Mouse (Mus musculus) G1E-ER4 (cell line): ENCODE measurements at regions not wholly inside any gene's neighbourhood (a gene's known extent, or its start where the extent isn't known, plus 50 kb on each side); places are given as distances from the start of the nearest gene placed in this dataset.

Experiments used
- GATA1 ChIP-seq: IDR thresholded peaks from one replicate; pipeline ENCODE4 v1.8.0; 2012; ENCODE audit warnings: low read length, inconsistent platforms

DNA sequence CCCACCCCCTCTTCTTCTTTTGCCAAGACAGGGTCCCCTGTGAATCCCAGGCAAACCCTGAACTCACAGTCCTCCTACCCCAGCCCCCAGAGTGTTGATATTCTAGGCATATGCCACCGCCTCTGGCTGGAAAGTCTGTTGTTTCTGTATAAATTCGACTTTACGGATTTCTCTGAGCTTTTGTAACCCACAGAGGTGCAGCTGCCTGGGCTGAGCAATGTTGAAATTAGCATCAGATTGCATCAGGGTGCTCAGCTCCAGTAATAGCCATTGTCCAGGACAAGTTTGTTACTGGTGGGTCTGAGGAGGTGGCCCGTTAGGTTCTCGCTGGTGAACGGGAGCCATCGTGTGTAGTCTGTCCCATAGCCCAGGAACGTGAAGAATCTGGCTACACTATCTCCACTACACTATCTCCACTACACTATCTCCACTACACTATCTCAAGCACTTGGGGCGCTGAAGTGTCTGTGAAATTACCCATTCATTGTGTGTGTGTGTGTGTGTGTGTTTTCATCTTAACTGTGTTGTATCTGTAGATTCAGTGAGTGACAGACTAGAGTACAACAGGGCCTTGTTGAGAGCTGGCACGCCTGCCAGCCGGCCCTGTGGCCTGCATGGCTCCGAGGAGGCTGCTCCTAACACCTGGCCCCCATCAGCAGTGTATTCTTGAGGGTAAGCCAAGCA is 92.4 kb upstream of the Hnrnpk start:
- TF ChIP-seq GATA1 = no peak

DNA sequence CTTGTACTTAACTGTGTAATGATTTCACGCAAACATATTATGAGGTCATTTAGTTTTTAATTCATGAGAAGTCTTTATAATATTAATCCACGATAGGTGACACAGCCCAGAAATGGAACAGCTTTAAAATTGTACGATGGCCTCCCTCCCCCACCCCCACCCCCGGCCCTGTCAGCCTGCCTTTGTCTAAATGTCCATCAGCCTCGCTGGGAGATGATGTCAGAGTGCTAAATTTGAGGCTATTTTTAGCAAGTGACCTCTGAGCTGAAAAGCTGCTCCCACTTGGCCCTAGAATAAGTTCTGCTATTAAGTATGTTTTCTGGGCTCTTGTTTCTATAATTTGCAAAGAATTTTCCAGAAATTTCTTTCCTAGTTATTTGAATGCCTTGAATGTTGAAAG is 91.6 kb upstream of the Hnrnpk start:
- no peak for TF ChIP-seq GATA1

DNA sequence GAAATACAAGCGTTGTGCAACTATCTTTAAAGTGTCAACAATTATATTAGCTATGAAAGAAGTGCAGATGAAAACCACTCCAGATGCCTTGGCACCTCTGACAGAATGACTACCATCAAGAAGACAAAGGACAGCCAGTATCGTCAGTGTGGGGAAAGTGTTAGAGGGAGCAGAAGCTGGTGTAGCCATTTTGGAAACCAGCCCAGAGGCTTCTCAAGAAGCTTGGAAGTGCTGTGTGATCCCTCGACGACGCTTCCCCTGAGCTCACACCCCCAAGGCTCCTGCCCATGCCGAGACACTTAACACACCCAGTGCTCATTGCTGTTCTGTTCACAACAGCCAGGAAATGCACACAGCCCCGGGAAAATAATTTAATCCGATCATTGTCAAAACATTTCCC is 87.7 kb upstream of the Hnrnpk start:
- TF ChIP-seq GATA1 = no peak

GRCm38 (mm10) chr13:58485011-58485410 is 81.9 kb upstream of the Hnrnpk start:
- no peak for TF ChIP-seq GATA1

DNA sequence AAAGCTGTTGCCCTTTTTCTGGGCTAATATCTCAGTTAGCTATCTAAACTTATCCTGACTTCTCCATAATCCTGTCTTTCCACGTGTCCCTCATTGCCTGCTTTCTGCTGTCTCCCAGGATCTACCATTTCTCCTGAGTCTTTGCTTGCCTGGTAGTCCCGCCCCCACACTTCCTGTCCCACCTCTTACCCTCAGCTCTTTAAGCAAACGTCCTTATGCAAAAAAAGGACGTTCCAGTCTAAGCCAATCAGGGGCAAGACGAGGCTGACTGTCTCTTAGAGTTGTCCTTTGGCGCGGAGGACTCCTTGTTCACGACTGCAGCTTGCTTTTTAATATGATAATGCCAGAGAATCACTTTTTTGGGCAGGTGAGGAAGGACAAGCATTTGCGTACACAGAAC is 79.6 kb upstream of the Hnrnpk start:
- no peak for TF ChIP-seq GATA1

DNA sequence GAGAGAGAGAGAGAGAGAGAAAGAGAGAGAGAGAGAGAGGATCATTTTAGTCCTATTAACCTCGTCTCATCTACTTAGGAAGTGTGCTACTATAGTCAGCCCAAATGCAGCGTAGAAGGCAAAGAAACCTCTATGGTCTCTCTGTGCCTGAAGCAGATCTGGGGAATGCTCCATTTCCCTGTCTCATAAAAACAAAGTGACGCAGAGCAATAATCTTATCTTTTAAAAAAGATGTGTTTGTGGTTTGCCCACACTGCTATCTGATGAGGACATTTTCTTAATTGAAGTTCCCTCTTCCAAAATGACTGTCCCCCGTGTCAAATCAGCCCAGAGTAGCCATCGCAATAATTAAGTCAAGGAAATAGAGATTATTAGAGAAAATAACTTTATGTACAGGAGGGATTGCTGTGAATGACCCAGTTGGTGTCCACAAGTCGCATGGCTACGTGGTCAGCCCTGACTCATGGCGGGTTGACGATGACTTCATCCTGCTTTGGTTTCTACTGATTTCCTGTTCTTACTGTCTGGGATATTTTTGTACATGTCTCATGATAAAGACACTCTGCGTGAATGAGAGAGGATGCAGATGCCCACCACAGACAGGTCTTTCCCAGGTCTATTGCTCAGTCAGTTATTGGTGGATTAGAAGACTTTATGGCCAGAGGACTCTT is 77.9 kb upstream of the Hnrnpk start:
- TF ChIP-seq GATA1 = peak; percentile 94

GRCm38 (mm10) chr13:58480388-58480927 is 77.3 kb upstream of the Hnrnpk start:
- TF ChIP-seq GATA1 = no peak

- no peak for TF ChIP-seq GATA1
Measured at GRCm38 (mm10) chr13:58478438-58478837, 75.3 kb upstream of the Hnrnpk start.

GRCm38 (mm10) chr13:58477253-58477652 is 74.1 kb upstream of the Hnrnpk start:
- peak; percentile 77 for TF ChIP-seq GATA1

DNA sequence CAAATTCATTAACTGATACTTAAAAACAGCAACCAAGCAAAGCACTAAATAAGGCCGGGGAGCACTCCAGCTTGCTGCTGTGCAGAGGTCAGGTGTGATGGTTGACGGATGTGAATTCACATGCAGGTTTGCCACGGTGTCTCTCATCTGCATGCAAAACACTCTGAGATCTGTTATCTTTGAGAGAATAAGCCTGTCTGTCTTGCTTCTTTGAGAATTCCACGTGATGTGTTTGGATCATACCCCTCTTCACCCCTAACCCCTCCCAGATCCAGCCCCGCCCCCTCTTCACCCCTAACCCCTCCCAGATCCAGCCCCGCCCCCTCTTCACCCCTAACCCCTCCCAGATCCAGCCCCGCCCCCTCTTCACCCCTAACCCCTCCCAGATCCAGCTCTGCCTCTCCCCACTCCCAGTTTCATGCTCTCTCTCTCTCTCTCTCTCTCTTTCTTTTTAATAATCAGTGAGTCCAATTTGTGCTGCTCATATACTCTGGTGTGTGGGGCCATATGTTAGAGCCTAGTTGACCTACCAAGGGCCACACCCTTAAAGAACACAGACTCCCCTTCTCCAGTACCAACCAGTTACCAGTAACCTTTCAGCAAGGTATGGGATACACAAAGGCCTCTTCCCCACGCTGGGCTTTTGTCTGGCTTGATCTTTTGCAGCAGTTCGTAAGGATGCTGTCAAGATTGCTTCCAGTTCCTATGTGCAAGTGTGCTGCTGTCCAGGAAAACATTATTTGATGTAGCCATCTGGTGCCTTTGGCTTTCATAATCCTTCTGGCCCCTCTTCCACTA is 73.1 kb upstream of the Hnrnpk start:
- no peak for TF ChIP-seq GATA1

DNA sequence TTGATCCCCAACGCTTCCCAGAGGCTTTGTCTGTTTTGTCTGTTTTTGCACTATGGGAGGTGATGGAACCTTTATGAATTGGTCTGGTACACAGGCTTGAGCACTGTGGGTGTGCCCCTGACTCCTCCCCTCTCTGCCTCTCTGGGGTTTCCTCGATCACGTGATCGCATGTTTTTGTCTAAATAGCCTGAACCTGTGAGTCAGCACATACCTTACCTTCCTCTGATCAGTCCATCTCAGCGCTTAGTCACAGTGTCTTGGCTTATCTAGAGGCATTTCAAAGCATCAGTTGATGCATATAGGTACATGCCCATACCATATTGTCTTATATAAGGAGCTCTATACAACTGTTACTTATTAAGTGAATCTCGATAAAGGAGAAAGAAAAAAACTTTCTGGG is 72.4 kb upstream of the Hnrnpk start:
- peak; percentile 26 for TF ChIP-seq GATA1

GRCm38 (mm10) chr13:58472455-58472854 is 69.3 kb upstream of the Hnrnpk start:
- TF ChIP-seq GATA1 = no peak

DNA sequence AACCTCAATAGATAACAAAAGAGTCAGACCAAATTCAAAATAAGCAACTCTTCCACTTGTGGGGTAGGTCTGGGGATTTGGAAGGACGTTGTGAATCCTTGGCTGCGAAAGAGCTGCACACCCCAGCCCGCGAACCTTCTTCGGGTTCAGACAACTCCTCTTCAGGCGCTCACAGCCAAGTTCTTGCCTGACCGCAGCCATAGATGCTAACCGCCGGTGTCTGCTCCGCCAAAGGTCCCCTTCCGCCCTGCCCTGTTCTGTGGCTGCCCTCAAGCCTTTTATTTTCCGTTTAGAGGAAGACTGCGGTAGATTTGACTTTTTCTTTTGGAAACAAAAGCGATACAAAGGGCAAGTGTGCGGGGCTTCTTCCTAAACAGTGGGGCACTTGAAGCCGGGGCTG is 68.6 kb upstream of the Hnrnpk start:
- no peak for TF ChIP-seq GATA1

- TF ChIP-seq GATA1 = no peak
Measured at GRCm38 (mm10) chr13:58469731-58470130, 66.6 kb upstream of the Hnrnpk start.

- TF ChIP-seq GATA1 = no peak
Measured at GRCm38 (mm10) chr13:58467097-58467642, 64.0 kb upstream of the Hnrnpk start.
